In genomic region chr3:64842881-64843280, GRCm38 (mm10) we compare ENCODE assay signal across 17 mouse cellular contexts. TPM values are rescaled to one million over a fixed set of nuclear protein-coding genes. Genes with fewer than 3 reads are reported as not detected.
"Had no signal": no experiment of that assay in that cellular context is flagged by ENCODE, and none has a peak within 500 bp of the region (broad histone marks: within the 10 kb centered on the region; RNA-seq: fewer than 3 reads in every experiment).

No protein-coding gene starts in this region.

- DNase-seq: gastrocnemius, postnatal 25 days; liver, embryonic 13.5 days had no signal

- ATAC-seq: inflammation-experienced regulatory T-cells, adult 6 months; intestine, embryonic 15.5 days; intestine, postnatal 0 days had no signal

RNA-seq across cellular contexts. Expression of gene Vmn2r7, which starts 1.7 kb away (rescaled TPM):
- total RNA-seq: gastrocnemius, adult 2 months; gastrocnemius, postnatal 10 days; gastrocnemius, postnatal 25 days; gastrocnemius, postnatal 4 days; granulocyte monocyte progenitor cell, adult 5-6 weeks; heart, adult 2 months; heart, postnatal 14 days; heart, postnatal 4 days; layer of hippocampus, adult 2 months; layer of hippocampus, postnatal 10 days; layer of hippocampus, postnatal 25 days; left cerebral cortex, postnatal 14 days; left cerebral cortex, postnatal 36 days had no signal
